Mouse (Mus musculus): ENCODE data around the gene Rpl36. TPM values are rescaled to one million over a fixed set of nuclear protein-coding genes. Genes with fewer than 3 reads are reported as not detected.

Rpl36 gene
- total RNA-seq (2023): 1,000 to 10,000 TPM; 1,417 to 1,463 TPM

DNA sequence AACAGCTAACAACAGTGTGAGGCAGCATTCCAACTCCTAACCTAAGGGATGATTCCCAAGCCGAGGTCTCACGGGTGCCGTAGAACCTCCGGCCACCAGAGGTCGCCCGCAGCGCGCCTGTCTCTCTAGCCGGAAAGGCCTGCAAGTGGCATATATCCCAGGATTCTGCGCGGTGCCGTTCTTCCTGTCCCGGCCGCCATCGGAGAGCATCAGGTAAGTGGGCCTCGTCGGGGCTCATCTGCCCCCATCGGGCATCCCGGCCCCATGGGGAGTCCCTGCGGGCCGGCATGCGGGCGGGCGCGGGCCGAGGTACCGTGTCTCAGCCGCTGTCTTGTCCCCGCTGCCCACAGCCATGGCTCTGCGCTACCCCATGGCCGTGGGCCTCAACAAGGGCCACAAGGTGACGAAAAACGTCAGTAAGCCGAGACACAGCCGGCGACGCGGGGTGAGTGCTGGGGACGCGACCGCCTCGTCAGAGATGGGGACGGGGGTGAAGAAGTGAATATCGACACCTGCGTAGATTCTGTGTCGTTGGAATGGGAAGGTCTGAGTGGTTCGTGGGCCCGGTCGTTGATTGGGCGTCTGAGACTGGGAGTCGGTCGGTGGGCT lies at the start of gene Rpl36:
Gene Rpl36, plus strand, starts transcription at position 181 of the 609 bp plus-strand sequence.

DNA sequence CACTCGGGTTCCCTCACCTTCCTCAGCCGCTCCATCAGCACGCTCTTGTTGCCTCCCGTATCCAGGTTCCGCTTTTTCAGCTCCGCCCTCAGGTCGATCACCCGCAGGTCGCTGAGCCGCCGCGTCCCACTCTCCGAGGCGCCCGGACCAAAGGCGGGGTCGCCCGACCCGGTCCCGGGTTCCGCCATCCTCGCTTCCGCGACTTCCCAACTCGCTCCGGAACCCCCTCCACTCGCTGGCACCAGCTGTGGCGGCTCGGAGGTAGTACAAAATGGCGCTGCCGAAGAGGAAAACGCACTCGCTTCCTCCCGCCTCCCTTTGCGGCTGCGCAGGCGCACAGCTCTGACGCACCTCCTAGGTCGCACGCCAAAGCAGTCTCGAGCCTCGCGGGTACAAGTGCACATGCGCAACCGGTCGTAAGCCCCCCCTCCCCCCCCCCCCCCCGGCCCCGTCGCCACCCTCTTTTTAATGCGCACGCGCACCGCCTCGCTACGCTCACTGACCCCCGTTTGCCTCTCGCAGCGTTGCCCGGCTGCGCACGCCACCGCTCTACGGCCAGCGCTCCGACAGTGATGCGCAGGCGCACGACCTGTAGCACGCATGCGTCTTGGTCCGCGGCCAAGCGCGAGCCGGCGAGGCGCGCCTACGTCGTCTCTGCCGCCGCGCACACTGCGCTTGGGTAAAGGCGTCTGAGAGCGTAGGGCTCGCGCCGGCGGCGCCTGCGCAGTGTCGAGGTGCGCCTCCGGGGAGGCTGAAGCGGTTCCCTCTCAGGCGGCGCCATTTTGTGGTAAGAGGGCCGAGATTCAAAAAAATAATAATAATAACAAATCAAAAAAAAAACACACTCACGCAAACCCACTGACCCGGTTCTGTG lies 28.7 kb upstream of the Rpl36 start, which contains the start of the genes Safb2 and Safb:
Gene Safb2, minus strand, starts transcription at position 329 of the 874 bp plus-strand sequence.
Gene Safb, plus strand, starts transcription at position 569 of the 874 bp plus-strand sequence.

DNA sequence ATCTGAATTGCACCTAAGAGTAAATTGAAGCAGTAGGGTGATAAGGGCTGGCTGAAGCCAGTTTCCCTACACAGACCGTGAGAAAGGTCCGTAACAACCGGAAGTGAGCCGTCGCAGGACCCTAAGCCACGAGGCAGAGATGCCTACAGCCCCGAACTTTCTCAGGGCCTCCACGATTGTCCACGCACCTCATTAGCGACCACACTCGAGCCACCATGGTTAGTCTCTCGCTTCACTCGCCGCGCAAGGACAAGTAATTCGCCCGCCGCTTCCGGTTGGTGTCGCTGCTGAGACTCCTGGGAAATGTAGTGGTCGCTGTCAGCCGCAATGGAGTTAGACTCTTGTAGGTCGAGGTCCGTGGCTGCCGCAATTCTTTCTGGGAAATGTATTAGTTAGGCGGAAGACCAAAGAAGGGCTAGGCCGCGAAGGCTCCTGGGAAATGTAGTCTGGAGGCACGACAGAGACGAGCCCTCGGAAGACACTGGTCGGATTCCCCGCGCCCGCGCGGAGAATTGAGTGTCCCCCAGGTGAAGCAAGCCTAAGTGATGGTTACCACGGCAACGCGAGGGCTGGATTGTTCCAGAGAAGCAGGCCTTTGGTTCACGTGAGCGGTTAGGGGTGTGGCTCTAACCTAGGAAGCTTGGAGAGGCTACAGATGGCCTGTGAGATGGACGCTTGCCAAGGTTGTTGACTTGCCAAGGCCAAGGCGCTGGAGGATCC lies 3.6 kb upstream of the Rpl36 start, which contains the start of gene 2410015M20Rik:
Gene 2410015M20Rik, minus strand, starts transcription at position 320 of the 720 bp plus-strand sequence.

DNA sequence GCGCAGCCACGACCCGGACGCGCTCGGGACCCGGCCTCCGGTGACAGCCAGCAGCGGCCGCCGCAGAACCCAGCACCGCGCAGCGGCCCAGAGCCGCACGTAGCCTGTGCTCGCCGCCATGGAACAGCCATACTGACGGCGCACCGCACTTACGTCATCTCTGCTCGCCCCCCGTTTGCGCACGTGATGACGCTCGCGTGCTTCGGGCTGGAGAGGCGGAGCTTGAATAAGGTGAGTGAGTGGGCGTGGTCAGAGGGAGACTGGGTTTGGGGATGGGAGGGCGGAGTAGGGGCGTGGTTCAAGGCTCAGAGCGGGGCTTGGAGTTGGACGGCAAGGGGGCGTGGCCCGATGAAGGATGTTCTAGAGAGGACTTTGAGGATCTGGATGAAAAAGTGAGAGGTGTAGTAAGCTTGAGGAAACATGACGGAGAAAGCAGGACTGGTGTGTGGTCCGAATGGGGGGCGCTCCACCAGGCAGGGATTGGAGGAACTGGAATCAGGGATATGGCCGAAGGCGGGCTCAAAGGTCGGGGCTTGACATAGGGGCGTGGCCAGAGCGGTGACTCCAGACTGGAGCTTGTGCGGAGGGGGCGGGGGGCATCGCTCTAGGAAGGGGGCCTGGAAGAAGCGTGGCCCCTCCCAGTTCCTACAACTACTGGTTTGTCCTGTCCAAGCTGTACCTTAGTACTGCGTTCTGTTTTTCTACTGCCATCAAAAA lies 13.7 kb downstream of the Rpl36 start, which contains the start of gene Lonp1:
Gene Lonp1, minus strand, starts transcription at position 134 of the 717 bp plus-strand sequence.

DNA sequence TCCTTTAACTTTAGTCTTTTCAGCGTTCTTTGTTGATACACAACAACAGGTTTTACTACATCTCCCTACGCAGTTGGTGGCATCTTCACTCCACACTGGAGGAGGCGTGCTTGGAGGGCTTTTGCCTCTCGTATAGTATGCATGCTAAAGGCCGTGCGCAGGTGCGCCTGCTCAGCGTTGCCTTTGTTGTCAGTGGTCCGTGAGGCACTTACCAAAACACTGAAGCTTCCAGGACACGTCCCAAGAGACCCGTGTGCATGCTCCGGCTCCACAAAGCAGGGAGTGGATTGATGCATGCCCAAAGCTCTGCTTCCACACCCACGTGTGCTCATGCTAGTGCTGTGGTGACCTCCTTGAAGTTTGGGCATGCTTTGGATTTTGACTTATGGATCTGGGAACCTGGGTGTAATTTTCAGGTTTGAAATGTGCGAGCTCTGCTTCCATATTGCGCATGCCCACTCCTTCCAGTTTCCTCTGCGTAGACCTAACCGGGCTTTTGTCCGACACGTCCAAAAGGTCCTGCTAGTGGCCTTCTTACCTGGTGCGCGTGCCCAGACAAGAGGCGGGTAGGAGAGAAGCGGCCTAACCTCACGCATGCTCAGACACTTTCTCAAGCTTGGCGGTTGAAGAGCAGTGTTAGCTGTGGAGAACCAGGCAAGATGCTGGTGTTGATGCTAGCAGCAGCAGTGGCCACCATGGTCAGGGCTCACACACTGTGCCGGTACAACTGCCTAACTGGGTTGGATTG lies 14.5 kb downstream of the Rpl36 start, which contains the start of gene Catsperd:
Gene Catsperd, plus strand, starts transcription at position 614 of the 748 bp plus-strand sequence.

Other genes starting within 250 kb of the Rpl36 start
- 10 to 100 TPM; 15.0 to 15.7 TPM for gene Ptprs, start 136.9 kb upstream of the Rpl36 start, total RNA-seq (2023)
- not detected for gene Znrf4, start 101.0 kb upstream of the Rpl36 start, total RNA-seq (2023)
- gene Gm20219, start 59.0 kb upstream of the Rpl36 start, total RNA-seq (2023): 10 to 100 TPM; 12.4 to 13.1 TPM
- 100 to 1,000 TPM; 496 to 594 TPM for gene Safb2, start 28.8 kb upstream of the Rpl36 start, total RNA-seq (2023)
- 100 to 1,000 TPM; 265 to 320 TPM for gene Safb, start 28.6 kb upstream of the Rpl36 start, total RNA-seq (2023)
- gene 2410015M20Rik, start 3.6 kb upstream of the Rpl36 start, total RNA-seq (2023): 100 to 1,000 TPM in 1 of 2 experiments, 10 to 100 TPM in 1; 91.5 to 106 TPM
- 10 to 100 TPM; 51.5 to 54.6 TPM for gene Lonp1, start 13.5 kb downstream of the Rpl36 start, total RNA-seq (2023)
- gene Catsperd, start 14.7 kb downstream of the Rpl36 start, total RNA-seq (2023): under 1 TPM in 1 of 2 experiments, not detected in 1; 0.49 TPM
- 100 to 1,000 TPM; 108 to 112 TPM for gene Ranbp3, start 59.9 kb downstream of the Rpl36 start, total RNA-seq (2023)
- gene Ndufa11, start 104.4 kb downstream of the Rpl36 start, total RNA-seq (2023): 10 to 100 TPM; 62.9 to 66.3 TPM
- gene Vmac, start 104.6 kb downstream of the Rpl36 start, total RNA-seq (2023): 10 to 100 TPM; 11.7 to 14.8 TPM
- gene Nrtn, start 144.1 kb downstream of the Rpl36 start, total RNA-seq (2023): not detected
- 10 to 100 TPM; 83.2 to 86.6 TPM for gene Dus3l, start 151.3 kb downstream of the Rpl36 start, total RNA-seq (2023)
- 1 to 10 TPM in 1 of 2 experiments, under 1 TPM in 1; 0.65 to 1.7 TPM for gene Prr22, start 156.8 kb downstream of the Rpl36 start, total RNA-seq (2023)
- 10 to 100 TPM in 1 of 2 experiments, 1 to 10 TPM in 1; 7.3 to 12.0 TPM for gene Rfx2, start 217.6 kb downstream of the Rpl36 start, total RNA-seq (2023)